Mouse (Mus musculus): ENCODE measurements around the gene Gm10031. TPM values are rescaled to one million over a fixed set of nuclear protein-coding genes. Genes with fewer than 3 reads are reported as not detected.
"Not testable (repeated sequence)": the region's sequence is repeated elsewhere in the genome, so short reads cannot be mapped to it uniquely, and the experiment has no call there.

Gm10031 gene
- polyA plus RNA-seq (2011; ENCODE audit: insufficient read depth, insufficient read length, low replicate concordance, missing spikeins): 1.2 and 2.5 TPM in 2 replicates

DNA sequence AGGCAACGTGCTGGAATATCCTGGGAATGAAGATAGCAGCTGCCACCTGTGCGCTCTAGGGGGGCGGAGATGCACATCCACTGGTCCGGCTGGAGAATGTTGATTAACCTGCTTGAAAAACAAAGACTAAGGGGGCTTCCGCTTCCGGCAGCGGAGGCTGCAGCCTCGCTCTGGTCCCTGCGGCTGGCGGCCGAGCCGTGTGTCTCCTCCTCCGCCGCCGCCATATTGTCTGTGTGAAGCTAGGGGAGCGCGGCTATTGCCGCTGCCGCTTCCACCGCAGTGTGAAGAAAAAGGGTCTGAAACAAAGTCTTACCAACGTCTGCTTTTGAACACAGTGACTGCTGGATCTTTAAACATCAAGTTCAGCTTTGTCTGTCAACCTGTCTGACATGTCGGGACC is at the start of gene Gm10031:
Gene Gm10031 (plus strand): TSS at position 171 of the 400 bp plus-strand sequence.
- WGBS: 91% methylated on average over 22 of the region's 22 CpGs
- not testable (repeated sequence) for H3K27ac ChIP-seq (ENCODE audit: control insufficient read depth, insufficient read depth, low read depth, low read length, poor library complexity); H3K4me3 ChIP-seq (replicated peaks; ENCODE audit: control insufficient read depth, low read depth, low read length); H3K4me1 ChIP-seq (ENCODE audit: control insufficient read depth, insufficient read depth, low read length)

DNA sequence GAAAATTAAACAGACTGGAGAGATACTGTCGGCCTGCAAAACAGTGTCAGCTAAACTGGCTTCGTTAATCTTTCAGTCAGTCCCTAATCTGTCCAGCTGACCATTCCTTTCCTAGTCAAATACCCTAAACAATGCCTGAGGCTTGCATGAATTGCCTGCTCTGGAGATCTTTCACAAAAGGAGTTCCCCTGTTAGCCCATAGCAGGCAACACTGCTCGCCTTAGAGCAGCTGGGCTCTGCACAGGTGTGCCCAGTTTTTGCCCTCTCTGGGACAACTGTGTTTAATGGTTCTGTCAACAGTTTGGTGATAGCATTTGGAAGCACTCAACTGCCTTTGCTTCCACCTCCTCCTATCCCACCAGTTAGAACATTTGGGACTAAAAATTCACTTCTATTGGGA is 49.0 kb upstream of the Gm10031 start:
- no peak overlapping the region for H3K4me3 ChIP-seq (replicated peaks; ENCODE audit: control insufficient read depth, low read depth, low read length)
- TF ChIP-seq POLR2A (IDR thresholded peaks at IDR 0.05; ENCODE audit: borderline replicate concordance, control insufficient read depth, low read depth, low read length): no peak
- TF ChIP-seq CTCF (IDR thresholded peaks at IDR 0.05; ENCODE audit: control insufficient read depth, insufficient read depth, low read length): no peak
- peaks cover 2% of the 10 kb centered on the region; the same call in 1 of the 2 replicates for H3K4me1 ChIP-seq (ENCODE audit: control insufficient read depth, insufficient read depth, low read length)
- WGBS: 77% methylated on average over 3 of the region's 3 CpGs
- no peak overlapping the region for H3K27ac ChIP-seq (ENCODE audit: control insufficient read depth, insufficient read depth, low read depth, low read length, poor library complexity)

DNA sequence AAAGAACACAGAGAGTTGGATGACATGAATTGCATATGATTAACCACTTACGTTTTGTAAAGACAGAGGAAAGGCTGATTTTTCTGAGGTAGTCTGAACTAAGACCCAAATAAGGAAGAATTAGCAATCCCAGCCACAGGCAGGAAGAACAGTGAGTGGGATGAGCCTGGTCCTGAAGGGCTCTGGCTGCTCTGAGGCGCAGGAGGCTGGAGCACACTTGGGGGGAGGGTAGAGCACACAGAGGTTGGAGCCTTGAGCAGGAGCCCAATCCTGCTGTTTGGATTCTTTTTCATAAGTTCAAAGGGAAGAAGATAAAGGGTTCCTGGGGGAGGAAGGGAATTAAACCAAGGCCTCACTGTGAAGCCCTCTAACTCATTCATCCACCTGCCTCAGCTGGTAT is 47.8 kb upstream of the Gm10031 start:
- no peak overlapping the region for H3K4me3 ChIP-seq (replicated peaks; ENCODE audit: control insufficient read depth, low read depth, low read length)
- no peak overlapping the region for H3K27ac ChIP-seq (ENCODE audit: control insufficient read depth, insufficient read depth, low read depth, low read length, poor library complexity)
- peaks cover 2% of the 10 kb centered on the region; the same call in 1 of the 2 replicates for H3K4me1 ChIP-seq (ENCODE audit: control insufficient read depth, insufficient read depth, low read length)
- 68% methylated on average over 2 of the region's 2 CpGs for WGBS
- TF ChIP-seq POLR2A (IDR thresholded peaks at IDR 0.05; ENCODE audit: borderline replicate concordance, control insufficient read depth, low read depth, low read length) (no peak), CTCF (IDR thresholded peaks at IDR 0.05; ENCODE audit: control insufficient read depth, insufficient read depth, low read length) (no peak)

DNA sequence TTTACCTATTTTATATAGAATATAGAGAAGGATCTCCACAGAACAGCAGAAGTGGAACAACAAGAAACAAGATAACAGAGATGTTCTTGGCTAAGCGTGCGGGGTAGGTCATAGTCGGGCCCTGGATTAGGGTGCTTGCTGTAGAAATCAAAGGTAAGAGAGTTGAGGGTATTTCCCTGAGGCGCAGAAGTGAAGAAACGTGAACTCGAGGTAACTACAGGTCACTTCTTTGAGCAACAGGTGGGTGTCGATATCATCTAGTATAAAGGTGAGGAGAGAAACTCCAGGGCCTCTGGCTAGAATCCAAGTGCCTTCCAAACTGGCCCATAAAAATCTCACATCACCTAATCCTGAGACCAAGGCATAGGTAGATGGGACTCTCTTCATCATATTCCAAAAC is 47.3 kb upstream of the Gm10031 start:
- 80% methylated on average over 7 of the region's 7 CpGs for WGBS
- H3K27ac ChIP-seq (ENCODE audit: control insufficient read depth, insufficient read depth, low read depth, low read length, poor library complexity): no peak overlapping the region
- peaks cover 2% of the 10 kb centered on the region; the same call in 1 of the 2 replicates for H3K4me1 ChIP-seq (ENCODE audit: control insufficient read depth, insufficient read depth, low read length)
- no peak for TF ChIP-seq POLR2A (IDR thresholded peaks at IDR 0.05; ENCODE audit: borderline replicate concordance, control insufficient read depth, low read depth, low read length)
- no peak for TF ChIP-seq CTCF (IDR thresholded peaks at IDR 0.05; ENCODE audit: control insufficient read depth, insufficient read depth, low read length)
- no peak overlapping the region for H3K4me3 ChIP-seq (replicated peaks; ENCODE audit: control insufficient read depth, low read depth, low read length)

DNA sequence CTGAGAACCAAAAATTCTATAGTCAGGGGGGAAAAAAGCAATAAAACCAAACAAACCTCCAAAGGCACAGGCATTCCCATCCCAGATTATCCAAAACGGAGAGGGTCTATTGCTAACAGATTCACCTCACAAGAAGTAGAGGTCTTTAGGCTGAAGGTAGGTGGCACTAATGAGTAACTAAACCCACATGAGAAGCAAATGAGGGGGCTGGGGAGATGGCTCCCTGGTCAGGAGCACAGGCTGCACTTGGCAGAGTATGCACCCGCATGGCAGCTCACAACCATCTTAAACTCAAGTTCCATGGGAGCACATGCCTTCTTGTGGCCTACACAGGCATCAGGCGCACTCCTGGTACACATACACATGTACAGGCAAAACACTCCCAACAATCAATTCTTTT is 42.0 kb upstream of the Gm10031 start:
- 84% methylated on average over 3 of the region's 3 CpGs for WGBS
- TF ChIP-seq CTCF (IDR thresholded peaks at IDR 0.05; ENCODE audit: control insufficient read depth, insufficient read depth, low read length) (no peak), POLR2A (IDR thresholded peaks at IDR 0.05; ENCODE audit: borderline replicate concordance, control insufficient read depth, low read depth, low read length) (no peak)
- Histone ChIP-seq H3K4me3 (replicated peaks; ENCODE audit: control insufficient read depth, low read depth, low read length) (no peak overlapping the region), H3K4me1 (ENCODE audit: control insufficient read depth, insufficient read depth, low read length) (no peaks in the 10 kb centered on the region; the same call in 1 of the 2 replicates), H3K27ac (ENCODE audit: control insufficient read depth, insufficient read depth, low read depth, low read length, poor library complexity) (no peak overlapping the region)

DNA sequence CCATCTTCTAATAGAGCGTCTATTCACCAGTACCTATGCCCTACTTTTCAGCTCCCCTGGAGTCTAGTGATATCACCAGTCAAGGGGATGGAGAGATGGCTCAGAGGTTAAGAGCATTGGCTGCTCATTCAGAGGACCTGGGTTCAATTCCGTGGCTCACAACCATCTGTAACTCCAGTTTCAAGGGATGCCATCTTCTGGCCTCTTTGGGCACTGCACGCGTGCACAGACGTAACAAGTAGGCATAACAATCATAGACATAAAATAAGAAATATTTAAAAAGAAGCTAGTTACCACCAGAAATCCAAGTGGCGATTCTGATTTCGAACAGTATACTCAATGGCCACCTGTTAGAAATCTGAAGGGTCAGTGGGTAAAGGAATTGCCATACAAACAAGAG is 36.3 kb upstream of the Gm10031 start:
- TF ChIP-seq POLR2A (IDR thresholded peaks at IDR 0.05; ENCODE audit: borderline replicate concordance, control insufficient read depth, low read depth, low read length) (no peak), CTCF (IDR thresholded peaks at IDR 0.05; ENCODE audit: control insufficient read depth, insufficient read depth, low read length) (0 out of 2 replicates have a peak, but pooled peaks have one; percentile 19)
- WGBS: 87% methylated on average over 7 of the region's 7 CpGs
- no peak overlapping the region for H3K27ac ChIP-seq (ENCODE audit: control insufficient read depth, insufficient read depth, low read depth, low read length, poor library complexity)
- no peaks in the 10 kb centered on the region; the same call in 1 of the 2 replicates for H3K4me1 ChIP-seq (ENCODE audit: control insufficient read depth, insufficient read depth, low read length)
- no peak overlapping the region for H3K4me3 ChIP-seq (replicated peaks; ENCODE audit: control insufficient read depth, low read depth, low read length)

DNA sequence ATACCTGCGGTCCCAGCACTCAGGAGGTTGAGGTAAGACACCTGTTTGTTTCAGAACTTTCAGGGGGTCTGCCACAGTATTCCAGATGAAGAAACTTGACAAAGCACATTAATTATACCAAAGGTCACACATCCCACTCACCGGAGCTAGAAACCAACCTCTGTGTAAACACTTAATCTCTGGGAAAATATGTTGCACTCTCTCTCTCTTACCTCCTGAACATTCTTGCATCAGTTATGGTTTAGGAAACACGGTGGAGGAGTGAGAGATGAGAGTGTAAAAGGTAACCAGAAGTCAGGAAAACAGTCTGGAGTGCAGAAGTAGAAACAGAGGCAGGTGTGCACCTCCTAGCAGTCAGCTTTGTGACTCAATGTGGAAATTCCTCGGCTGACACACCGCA is 35.8 kb upstream of the Gm10031 start:
- Histone ChIP-seq H3K4me3 (replicated peaks; ENCODE audit: control insufficient read depth, low read depth, low read length) (no peak overlapping the region), H3K4me1 (ENCODE audit: control insufficient read depth, insufficient read depth, low read length) (no peaks in the 10 kb centered on the region; the same call in 1 of the 2 replicates), H3K27ac (ENCODE audit: control insufficient read depth, insufficient read depth, low read depth, low read length, poor library complexity) (no peak overlapping the region)
- TF ChIP-seq CTCF (IDR thresholded peaks at IDR 0.05; ENCODE audit: control insufficient read depth, insufficient read depth, low read length) (no peak), POLR2A (IDR thresholded peaks at IDR 0.05; ENCODE audit: borderline replicate concordance, control insufficient read depth, low read depth, low read length) (no peak)
- WGBS: 76% methylated on average over 5 of the region's 5 CpGs

DNA sequence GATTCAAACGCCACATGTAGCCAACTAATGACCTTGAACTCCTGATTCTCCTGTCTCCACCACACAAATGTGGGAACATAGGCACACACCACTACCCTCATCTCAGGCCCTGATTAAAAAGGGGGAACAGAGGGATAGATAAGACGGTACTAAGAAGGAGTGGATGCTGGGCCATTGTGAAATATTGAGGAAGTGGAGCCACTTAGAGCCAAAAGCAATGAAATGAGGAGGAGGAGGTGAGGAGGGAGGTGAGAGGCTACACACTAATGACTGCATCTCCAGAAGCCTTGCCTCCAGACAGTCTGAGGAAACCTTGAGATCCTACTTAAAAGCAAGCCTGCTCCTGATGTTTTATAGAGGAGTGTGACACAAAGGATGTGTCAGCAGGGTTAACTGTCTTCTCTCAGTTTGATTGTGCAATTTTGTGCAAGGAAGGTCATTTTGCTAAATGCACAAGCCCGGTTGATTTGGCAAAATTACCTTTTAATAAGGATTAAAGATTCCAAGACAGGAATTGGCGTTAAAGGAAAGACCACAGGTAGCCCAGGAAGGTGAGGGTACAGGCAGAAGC is 32.5 kb upstream of the Gm10031 start:
- Histone ChIP-seq H3K4me3 (replicated peaks; ENCODE audit: control insufficient read depth, low read depth, low read length) (no peak overlapping the region), H3K27ac (ENCODE audit: control insufficient read depth, insufficient read depth, low read depth, low read length, poor library complexity) (no peak overlapping the region), H3K4me1 (ENCODE audit: control insufficient read depth, insufficient read depth, low read length) (no peaks in the 10 kb centered on the region; the same call in 1 of the 2 replicates)
- no peak for TF ChIP-seq CTCF (IDR thresholded peaks at IDR 0.05; ENCODE audit: control insufficient read depth, insufficient read depth, low read length)
- TF ChIP-seq POLR2A (IDR thresholded peaks at IDR 0.05; ENCODE audit: borderline replicate concordance, control insufficient read depth, low read depth, low read length): no peak
- 38% methylated on average over 4 of the region's 4 CpGs for WGBS

DNA sequence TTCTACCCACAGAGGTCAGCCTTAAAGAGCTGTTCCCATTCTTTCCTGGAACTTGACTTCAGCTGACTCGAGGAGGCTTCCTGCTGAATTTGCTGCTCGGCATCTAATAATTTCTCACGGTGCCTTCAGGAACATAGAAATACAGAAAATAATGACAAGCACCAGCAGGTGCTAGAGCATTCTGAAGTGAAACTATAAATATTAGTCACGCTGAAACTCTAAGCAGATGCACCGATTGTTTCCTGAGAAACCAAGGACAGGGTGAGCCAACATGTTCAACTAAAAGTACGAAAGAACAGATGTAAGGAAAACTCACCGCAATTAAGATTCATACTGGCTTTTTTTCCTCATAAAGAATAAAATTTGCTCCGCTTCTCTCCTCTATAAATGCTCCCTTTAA is 28.8 kb upstream of the Gm10031 start:
- TF ChIP-seq CTCF (IDR thresholded peaks at IDR 0.05; ENCODE audit: control insufficient read depth, insufficient read depth, low read length): no peak
- TF ChIP-seq POLR2A (IDR thresholded peaks at IDR 0.05; ENCODE audit: borderline replicate concordance, control insufficient read depth, low read depth, low read length): no peak
- 78% methylated on average over 8 of the region's 8 CpGs for WGBS
- no peak overlapping the region for H3K4me3 ChIP-seq (replicated peaks; ENCODE audit: control insufficient read depth, low read depth, low read length)
- H3K4me1 ChIP-seq (ENCODE audit: control insufficient read depth, insufficient read depth, low read length): no peaks in the 10 kb centered on the region; the same call in 1 of the 2 replicates
- H3K27ac ChIP-seq (ENCODE audit: control insufficient read depth, insufficient read depth, low read depth, low read length, poor library complexity): no peak overlapping the region

Measured in bone marrow, adult 2 months (tissue).